ENCODE assay signal across 1 mouse cellular context in genomic region chr16:10784793-10785370, GRCm38 (mm10).
TF ChIP-seq lines count a peak whose summit lies in the region.

No protein-coding gene starts in this region.

TF ChIP-seq in MEL, 35 proteins besides CTCF, POLR2A, EP300 and RAD21 (continued from another document):
- TF ChIP-seq GATA1 (IDR thresholded peaks at IDR 0.05; ENCODE audit: low read depth, low read length) = no peak
- TF ChIP-seq ZKSCAN1 (IDR thresholded peaks at IDR 0.05; ENCODE audit: low read depth, low read length) = no peak
- TF ChIP-seq E2F4 (IDR thresholded peaks at IDR 0.05; ENCODE audit: borderline replicate concordance, low read depth, low read length) = no peak
- TF ChIP-seq UBTF (IDR thresholded peaks at IDR 0.05; ENCODE audit: borderline replicate concordance, insufficient read depth, low read depth, low read length) = no peak
- no peak for TF ChIP-seq GABPA (IDR thresholded peaks at IDR 0.05; ENCODE audit: low read depth, low read length)
- TF ChIP-seq MAZ (IDR thresholded peaks at IDR 0.05; ENCODE audit: low read depth, low read length) = peak; percentile 82
- TF ChIP-seq MXI1 (IDR thresholded peaks at IDR 0.05; ENCODE audit: low read depth, low read length) = no peak; the same call in 1 of the 2 replicates
- no peak for TF ChIP-seq MYB (IDR thresholded peaks at IDR 0.05; ENCODE audit: low read depth, low read length)
- TF ChIP-seq CHD2 (IDR thresholded peaks at IDR 0.05; ENCODE audit: low read length) = no peak
- no peak for TF ChIP-seq RCOR1 (IDR thresholded peaks at IDR 0.05; ENCODE audit: low read depth, low read length)
- TF ChIP-seq KAT2A (conservative IDR thresholded peaks at IDR 0.05; ENCODE audit: low read depth, low read length) = no peak
- TF ChIP-seq NRF1 (IDR thresholded peaks at IDR 0.05; ENCODE audit: insufficient read depth, low read depth, low read length, poor library complexity, severe bottlenecking) = no peak
- TF ChIP-seq USF1 (IDR thresholded peaks at IDR 0.05; ENCODE audit: low read depth, low read length) = no peak
- peak; percentile 75 for TF ChIP-seq SMC3 (IDR thresholded peaks at IDR 0.05; ENCODE audit: low read depth, low read length)
- peak; percentile 49 for TF ChIP-seq ZC3H11A (IDR thresholded peaks at IDR 0.05; ENCODE audit: low read depth, low read length)
- no peak for TF ChIP-seq ZNF384 (IDR thresholded peaks at IDR 0.05; ENCODE audit: low read depth, low read length)
- TF ChIP-seq TBP (IDR thresholded peaks at IDR 0.05; ENCODE audit: low read depth, low read length) = no peak
- no peak; the same call in 1 of the 2 replicates for TF ChIP-seq SIN3A (IDR thresholded peaks at IDR 0.05; ENCODE audit: low read length)
- no peak for TF ChIP-seq ETS1 (IDR thresholded peaks at IDR 0.05; ENCODE audit: low read depth, low read length)
- no peak for TF ChIP-seq MEF2A (IDR thresholded peaks at IDR 0.05; ENCODE audit: extremely low read depth, insufficient replicate concordance, low read depth, low read length, poor library complexity, severe bottlenecking)
TF ChIP-seq in MEL: peak in this region for 4.
